Mouse (Mus musculus) cerebellum, adult 11-12 months (tissue): ENCODE data around the gene Mrpl2.

ENCODE experiments used
- DNase-seq: peaks from one replicate; pipeline ENCODE4 v3.0.0; 2022

Gene Mrpl2

DNA sequence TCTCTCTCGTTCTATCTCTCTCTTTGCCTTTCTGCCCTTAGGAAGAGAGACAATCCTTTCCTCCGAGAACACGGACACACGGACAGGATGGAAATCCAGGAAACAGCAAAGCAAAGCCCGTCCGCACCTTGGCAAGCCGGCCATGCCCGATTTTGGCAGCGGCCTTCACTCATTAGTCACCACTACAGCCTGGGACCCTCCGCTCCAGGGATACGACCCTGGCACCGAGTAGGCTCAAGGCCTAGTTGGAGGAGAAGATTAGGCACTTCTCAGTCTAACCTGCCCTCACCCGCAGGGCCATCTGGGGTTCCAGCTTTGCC is 17.6 kb upstream of the Mrpl2 start:
- no peak for DNase-seq

DNA sequence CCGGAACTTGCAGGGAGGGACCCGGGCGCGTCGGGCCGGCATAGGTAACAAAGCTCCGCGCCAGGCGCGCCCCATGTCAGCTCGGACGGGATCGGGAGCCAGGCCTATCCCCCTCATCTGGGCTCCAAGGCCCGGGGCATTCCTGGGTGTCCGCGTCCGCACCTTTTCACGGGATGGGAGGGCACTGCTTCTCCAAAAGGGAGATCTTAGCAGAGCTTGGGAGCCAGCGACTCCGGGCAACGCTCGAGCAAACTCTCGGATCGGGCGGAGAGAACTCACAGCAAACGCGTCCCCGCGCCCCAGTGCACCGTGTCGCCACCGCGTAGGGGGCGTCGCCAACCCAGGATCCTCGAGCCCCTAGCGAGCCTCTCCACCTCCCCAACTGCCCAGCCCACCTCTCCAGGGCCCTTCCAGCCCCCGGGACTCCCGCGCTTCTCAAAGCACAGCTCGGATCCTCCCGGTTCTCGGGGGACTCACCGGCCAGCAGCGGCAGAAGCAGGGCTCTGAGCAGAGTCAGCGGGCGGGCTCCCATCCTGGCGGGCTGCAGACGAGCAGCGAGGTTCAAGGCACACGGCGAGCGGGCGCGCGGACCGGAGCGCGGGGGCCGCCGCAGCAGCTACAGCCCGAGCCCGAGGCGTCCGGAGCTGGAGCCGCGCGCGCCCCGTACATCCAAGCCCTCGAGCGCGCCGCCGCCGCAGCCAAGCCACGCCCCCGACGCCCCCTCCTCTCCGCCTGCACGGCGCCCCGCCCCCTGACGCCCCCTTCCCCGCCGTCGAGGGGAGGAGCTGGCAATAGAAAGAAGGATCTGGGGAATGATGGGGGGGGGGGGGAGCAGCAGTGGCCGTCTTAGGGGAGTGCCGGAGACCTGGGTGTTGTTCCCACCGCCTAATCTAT is 17.0 kb upstream of the Mrpl2 start, which contains the start of gene Ptk7:
Gene Ptk7 (minus strand): TSS at position 714 of the 894 bp plus-strand sequence.
- DNase-seq, result peak; percentile 56

DNA sequence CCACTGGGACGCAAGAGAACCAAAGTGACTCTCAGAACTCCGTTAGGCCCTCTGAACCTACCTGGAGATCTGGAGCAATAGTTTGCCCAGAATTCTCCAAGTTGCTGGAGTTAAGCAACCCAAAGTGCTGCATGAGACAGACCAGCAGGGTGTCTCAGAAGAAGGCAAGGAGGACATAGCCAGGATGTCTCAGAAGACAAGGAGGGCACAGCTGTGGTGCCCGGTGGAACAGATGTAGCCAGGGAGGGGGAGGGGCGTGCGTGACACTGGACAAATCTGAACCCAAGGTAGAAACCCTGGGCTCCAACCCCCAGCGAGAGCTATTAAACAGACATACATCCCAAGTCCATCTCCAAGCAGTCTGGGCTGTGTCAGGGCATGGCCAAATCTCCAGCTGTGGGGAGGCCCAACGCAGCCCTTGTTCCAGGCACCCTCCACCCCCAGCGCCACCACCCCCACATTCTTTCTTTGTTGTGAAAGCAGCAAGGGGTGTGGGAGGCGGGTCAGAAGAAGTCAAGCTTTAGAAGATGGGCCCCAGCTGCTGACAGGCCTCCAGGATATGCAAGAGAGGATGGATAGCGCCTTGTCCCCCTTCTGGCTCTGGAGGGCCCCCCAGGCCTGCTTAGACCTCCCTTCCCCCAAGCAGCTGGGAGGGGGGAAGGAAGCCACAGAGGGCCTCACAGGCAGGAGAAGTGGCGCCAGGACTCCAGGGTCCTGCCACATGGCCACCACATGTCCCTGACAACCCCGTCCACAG is 16.2 kb upstream of the Mrpl2 start:
- peak; percentile 48 for DNase-seq

DNA sequence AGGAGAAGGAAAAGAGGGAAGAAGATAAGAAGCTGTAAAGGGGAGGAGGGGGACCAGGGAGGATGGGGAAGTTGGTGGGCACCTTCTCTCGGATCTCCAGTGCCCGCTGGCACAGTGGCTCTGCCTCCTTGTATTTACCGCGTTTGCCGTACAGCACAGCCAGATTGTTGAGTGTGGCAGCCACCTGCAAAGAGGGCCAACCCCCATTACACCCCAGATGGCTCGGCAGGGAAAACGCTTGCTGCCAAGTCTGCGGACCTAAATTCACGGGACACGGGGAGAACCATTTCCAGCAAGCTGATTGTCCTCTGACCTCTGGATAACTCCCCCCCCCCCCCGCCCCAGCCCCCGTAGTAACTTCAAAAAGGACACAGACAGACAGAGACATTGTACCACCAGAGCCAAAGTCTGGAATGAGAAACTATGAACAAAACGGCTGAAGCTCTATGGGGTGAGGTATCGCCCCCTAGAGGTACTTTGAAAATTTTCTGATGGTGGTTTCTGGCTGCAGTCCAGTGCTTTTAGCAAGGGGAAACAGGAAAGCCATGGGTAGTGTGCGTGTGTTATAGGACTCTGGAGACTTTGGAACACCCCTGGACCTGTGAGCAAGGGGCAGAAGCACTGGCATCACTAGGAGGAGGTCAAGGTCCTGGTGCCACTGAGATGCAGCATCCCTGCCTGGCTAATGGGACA is 9.1 kb upstream of the Mrpl2 start:
- DNase-seq, result peak; percentile 76

DNA sequence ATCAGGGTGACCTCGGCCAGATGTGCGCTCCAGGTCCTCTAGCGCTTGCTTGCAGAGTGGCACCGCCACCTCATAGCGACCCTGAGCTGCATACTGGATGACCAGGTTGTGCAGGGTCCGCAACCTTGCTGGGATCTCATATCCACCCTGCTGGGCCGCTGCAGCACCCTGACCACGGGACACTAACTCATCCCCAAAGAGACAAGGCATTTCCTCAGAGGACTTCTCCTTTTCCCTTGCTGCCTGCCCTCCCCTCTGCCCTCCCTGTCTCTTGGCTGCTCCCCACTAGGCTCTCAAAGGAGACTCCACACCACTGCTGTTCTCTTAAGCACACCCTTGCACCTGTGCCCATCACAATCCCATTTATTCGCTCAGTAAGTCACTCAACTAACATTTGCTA is 6.1 kb upstream of the Mrpl2 start:
- no peak for DNase-seq

DNA sequence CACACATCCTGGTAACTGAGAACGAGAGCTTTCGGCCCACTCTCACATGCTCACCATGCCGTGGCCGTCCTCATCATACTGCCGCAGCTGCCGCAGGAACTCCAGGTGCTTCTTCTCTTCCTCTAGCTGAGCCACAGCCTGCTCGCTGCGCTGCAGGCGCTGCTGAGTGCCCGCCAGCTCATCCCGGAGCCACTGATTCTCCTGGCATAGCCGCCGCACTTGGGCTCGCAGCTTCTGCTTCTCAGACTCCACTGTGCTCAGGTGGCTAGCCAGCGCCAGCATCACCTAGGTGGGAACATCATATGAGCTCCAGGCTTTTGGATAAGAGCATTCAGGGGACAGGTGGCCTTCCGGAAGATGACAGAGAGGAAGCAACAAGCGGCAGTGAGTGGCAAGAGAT is 4.0 kb upstream of the Mrpl2 start:
- DNase-seq, result peak; percentile 52

DNA sequence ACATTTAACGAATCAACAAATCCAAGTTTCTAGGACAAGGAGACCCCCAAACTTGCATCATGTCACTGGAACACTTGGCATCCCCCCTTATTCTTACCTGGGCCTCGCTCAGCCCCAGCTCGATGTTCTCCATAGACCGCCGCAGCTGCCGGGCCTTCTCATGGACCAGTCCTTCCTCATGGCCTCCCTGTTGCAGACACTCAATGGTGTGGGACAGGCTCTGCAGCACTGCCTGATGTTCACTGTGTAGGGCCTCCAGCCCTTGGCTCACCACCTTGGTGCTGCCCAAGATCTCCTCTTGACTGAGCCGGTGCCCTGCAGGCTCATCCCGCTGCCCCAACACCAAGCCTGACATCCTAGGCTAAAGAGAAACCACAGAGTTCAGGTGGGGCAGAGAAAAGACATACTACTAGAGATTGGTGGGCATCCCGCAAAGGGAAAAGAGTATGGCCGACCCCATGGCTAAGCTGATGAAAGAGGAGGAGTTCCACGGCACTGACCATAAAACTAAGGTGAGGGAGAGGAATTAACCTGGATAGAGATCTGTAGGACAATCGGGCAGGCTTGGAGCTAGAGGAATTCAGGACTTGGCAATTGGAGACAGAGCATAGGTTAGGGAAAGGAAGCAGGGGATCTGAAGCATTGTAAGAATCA is 1.8 kb upstream of the Mrpl2 start:
- peak; percentile 54 for DNase-seq

DNA sequence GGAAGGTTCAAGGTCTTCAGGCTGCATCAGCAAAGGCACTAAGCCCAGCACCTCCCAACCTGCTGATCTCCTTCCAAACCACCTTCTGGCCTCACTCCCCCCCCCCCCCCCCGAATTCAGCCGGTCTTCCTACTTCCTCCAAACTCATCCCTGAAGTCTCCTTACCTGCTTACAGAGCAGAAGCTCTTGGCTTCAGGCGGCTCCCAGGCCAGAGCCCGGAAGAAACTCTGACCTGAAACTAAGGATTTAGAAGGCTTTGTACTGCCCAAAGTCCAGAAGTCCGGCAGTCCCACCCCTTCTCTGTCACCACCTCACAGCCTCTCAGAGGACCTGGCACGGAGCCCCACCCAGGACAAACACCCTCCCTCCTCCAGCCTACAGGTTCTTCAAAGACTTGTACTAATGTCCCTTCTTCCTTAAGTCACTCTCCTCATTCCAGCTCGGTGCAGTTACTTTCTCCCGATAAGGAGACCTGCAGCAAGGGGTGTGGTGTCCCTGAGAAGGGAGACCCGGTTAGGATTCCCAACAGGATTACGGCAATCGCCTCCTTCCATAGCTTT is 1.0 kb upstream of the Mrpl2 start:
- DNase-seq, result peak; percentile 77

DNA sequence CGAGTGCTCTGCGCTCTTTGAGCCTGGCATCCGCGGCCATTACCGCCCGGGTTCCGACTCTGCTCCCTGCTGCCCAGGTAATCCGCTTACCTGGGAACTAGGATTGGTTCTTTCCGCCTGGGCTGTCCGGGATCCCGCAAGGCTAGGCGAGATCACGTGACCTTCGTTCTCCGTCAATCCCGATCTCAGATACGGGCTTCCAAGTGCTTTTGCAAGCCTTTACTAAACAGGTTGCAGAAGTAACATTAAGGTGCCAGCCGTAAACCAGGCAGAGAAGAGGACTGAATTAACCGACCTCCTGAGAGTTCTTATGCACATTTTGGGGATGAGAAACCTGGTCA is 263 bp downstream of the Mrpl2 start:
- no peak for DNase-seq

DNA sequence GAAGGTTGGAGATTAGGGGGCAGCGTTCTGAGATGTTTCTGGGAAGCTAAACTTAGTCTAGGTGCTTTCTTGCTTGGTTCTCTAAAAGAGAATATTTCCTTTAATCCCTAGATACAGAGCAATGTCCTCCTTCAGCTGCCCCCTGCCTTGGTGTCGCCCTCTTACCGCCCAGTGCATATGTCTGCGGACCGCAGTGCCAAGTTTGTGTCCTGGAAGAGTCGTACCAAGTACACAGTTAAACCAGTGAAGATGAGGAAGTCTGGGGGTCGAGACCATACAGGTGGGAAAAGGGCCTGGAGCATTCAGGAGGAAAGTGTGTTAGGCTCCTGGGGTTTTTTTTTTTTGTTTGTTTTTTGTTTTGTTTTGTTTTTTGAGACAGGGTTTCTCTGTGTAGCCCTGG is 1.2 kb downstream of the Mrpl2 start:
- peak; percentile 45 for DNase-seq

DNA sequence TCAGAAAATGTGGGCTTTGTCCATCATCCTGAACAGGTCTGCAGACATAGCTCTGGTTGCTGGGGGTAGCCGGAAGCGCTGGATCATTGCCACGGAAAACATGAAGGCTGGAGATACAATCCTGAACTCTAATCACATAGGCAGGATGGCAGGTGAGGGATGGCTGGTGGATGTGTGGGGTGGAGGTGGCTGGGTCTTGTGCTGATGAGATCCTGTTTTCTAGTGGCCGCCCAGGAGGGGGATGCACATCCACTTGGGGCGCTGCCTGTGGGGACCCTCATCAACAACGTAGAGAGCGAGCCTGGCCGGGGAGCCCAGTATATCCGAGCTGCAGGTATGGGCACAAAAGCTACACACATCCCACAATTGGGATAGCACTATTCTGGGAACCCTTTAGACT is 2.4 kb downstream of the Mrpl2 start:
- DNase-seq, result peak; percentile 58

DNA sequence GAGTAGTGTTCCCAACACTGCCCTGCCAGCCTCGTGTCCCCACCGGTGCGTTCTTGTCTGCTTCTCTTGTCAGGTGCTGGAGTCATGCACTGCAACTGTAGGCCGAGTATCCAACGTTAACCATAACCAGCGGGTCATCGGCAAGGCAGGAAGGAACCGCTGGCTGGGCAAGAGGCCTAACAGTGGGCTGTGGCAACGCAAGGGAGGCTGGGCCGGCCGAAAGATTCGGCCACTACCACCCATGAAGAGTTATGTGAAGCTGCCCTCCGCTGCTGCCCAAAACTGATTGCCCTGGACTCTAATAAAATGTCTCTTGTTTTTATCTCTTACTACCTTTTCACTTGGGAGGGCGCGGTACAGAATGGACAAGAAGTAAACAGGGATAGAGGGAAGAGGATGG is 3.8 kb downstream of the Mrpl2 start:
- DNase-seq, result peak; percentile 50

DNA sequence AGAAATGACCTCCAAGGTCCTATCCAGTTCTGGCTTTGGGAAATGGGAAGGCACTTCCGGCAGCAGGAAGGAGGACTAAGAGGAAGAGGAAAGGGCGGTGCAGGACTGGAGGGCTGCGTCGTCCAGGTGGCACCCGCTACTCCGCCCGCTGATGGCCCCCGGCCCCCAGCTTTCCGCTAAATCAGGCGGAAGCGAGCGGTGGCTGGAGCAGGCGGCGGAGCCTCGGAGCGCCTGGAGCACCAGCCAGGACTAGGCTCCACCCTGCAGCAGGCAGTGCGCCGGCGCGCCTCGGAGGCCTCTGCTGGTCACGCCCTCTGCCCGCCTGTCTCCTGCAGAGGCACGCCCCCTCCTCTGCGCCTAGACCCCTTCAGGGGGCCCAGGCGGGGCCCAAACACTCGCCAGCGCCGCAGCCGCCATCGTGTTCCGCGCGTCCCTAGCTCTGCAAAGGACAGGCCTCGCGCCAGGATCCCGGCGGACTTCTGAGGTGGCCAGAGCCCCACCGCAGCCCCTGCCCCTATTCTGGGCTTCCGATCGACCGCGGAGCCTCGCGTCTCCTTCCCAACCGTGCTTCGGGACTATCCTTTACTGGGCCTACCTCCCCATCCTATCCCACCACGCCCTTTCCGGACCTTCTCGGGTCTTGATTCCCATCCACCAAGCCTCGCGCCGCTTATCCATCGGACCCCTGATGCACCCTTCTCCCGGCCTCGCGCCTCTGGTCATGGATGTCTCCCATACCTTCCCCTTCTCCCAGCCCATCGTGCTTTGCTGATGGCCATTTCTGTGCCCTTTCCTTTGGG is 4.4 kb downstream of the Mrpl2 start, which contains the start of gene Cul7:
Gene Cul7 (plus strand): TSS at position 106 of the 800 bp plus-strand sequence.
- DNase-seq, result peak; percentile 93

DNA sequence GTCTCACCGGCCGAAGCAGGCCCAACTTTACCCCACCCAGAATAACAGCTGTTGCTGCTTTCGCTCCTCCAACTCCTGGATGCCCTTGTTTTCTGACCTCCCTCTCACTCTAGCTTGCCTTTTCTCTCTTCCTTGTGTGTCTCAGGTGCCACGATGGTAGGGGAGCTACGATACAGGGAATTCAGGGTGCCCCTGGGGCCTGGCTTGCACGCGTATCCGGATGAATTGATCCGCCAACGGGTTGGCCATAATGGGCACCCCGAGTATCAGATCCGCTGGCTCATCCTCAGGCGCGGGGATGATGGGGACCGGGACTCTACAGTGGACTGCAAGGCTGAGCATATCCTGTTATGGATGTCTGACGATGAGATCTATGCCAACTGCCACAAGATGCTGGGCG is 5.3 kb downstream of the Mrpl2 start:
- no peak for DNase-seq

DNA sequence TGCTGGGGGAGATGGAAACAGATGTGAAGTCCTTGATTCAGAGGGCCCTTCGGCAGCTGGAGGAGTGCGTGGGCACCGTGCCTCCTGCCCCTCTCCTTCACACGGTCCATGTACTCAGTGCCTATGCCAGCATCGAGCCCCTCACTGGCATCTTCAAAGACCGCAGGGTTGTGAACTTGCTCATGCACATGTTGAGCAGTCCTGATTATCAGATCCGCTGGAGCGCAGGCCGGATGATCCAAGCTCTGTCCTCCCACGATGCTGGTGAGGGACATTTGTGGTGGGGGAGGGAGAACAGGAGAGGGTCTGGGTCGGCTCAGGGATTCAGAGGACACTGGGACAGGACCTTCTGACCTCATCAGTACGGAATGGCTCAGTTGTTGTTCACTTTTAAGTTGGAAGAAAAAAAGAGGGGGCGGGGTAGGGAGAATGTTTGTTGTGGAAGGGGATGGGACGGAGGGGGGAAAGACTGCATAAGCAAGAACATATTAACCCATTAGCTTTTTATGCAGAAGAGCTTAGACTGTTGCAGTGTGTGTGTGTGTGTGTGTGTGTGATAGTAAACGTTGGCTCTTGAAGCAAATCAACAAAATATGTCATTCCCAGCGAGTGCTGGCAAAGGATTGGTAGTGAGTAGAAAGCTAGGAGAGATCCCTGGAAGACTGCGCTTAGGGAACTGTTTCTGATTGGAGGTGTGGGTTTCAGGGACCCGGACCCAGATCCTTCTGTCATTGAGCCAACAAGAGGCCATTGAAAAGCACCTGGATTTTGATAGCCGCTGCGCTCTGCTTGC is 5.9 kb downstream of the Mrpl2 start:
- peak; percentile 49 for DNase-seq

DNA sequence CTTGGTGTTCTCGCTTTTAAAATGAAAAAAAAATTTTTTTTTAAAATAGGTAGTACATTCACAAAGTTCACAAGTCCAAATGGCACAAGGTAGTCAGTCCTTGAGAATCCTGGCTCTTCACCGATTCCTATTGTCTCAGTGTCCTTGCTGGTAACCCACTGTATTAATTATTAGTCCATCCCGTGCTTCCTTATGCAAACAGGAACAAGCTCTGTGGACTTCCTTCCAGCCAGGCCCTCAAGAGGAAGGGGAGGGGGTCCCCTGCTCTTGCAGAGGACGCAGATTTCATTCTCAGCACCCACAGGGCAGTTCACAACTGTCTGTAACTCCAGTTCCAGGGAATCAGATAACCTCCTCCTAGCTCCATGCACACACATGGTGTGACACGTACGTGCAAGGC is 10.0 kb downstream of the Mrpl2 start:
- no peak for DNase-seq

DNA sequence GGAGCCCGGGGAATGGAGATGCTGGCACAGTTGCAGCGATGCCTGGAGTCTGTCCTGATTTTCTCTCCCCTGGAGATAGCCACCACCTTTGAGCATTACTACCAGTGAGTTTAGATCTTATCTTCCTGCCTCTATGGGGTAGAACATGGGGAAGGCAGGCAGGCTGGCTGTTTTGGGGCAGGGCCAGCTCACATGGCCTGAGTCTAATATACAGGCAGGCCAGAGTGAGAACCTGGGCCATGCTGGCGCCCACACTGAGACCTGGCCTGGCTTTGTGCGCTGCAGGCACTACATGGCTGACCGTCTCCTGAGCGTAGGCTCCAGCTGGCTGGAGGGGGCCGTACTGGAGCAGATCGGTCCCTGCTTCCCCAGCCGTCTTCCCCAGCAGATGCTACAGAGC is 15.3 kb downstream of the Mrpl2 start:
- peak; percentile 84 for DNase-seq

DNA sequence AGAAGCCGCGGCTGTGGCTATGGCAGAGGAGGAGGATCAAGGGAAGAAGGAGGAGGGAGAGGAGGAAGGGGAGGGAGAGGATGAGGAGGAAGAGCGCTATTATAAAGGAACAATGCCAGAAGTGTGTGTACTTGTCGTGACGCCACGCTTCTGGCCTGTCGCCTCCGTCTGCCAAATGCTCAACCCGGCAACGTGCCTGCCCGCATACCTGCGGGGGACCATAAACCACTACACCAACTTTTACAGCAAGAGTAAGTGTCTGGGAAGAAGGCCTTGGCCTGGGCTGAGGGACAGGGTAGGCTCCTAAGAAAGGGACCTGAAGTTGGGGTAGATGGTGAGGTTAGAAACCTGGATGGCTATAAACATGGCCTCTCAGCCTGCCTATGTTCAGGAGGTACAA is 16.0 kb downstream of the Mrpl2 start:
- peak; percentile 77 for DNase-seq

DNA sequence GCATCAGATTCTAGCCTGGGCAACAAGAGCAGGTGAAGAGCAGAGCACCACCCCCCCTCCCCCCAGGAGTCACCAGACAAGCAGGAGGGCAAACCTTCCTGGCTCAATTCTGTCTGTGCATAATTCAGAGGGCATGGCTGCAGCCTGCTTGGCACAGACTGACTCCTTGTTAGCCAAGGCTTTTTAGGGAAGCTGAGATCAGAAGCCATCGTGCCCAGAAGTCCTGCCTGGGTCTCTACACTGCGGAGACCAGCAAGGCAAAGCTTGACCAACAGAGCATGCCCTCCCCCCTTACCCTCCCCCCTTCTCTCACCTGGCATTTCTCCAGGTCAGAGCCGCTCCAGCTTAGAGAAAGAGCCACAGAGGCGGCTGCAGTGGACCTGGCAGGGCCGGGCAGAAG is 16.7 kb downstream of the Mrpl2 start:
- peak; percentile 84 for DNase-seq

DNA sequence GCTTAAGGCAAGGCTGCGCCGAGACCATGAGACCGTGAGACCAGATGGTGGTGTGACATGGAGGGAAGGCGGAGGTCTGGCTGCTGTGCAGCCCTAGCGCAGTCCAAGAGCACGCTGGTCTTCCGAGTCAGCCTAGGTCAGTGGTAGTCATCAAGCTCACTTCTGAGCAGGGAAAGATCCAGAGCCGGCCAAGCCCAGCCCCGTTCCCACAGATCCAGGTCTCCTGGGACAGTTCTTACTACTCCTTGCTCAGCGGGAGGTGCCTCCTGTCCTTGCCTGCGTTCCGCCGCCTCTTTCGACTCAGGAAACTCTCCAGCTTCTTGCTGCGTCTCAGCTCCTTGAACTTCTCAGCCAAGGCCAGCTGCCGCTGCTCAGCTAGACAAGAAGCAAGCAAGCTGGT is 21.7 kb downstream of the Mrpl2 start:
- peak; percentile 23 for DNase-seq

DNA sequence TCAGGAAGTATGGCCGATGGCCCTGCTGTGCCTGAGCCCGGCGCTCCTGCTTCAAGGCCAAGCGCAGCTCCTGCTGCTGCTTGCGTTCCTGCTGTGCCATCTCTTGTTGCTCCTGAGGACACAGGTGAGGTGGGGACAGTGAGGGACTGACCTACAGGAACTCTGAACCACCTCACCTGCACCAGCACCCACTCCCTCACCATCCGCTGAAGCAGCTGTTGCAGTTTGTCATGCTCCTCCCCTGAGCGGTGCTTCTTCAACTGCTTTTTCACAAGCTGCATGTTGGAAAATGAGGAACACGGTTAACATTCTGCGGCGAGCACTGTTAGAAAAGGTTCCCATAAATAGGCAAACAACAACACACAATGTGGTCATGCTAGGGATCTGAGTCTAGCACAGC is 23.9 kb downstream of the Mrpl2 start:
- DNase-seq, result no peak
